Mouse (Mus musculus) kidney, adult 9 months (tissue): ENCODE results near the gene Entpd2.

Experiments
- DNase-seq: peaks from one replicate; pipeline ENCODE4 v3.0.0; 2022

Gene Entpd2

DNA sequence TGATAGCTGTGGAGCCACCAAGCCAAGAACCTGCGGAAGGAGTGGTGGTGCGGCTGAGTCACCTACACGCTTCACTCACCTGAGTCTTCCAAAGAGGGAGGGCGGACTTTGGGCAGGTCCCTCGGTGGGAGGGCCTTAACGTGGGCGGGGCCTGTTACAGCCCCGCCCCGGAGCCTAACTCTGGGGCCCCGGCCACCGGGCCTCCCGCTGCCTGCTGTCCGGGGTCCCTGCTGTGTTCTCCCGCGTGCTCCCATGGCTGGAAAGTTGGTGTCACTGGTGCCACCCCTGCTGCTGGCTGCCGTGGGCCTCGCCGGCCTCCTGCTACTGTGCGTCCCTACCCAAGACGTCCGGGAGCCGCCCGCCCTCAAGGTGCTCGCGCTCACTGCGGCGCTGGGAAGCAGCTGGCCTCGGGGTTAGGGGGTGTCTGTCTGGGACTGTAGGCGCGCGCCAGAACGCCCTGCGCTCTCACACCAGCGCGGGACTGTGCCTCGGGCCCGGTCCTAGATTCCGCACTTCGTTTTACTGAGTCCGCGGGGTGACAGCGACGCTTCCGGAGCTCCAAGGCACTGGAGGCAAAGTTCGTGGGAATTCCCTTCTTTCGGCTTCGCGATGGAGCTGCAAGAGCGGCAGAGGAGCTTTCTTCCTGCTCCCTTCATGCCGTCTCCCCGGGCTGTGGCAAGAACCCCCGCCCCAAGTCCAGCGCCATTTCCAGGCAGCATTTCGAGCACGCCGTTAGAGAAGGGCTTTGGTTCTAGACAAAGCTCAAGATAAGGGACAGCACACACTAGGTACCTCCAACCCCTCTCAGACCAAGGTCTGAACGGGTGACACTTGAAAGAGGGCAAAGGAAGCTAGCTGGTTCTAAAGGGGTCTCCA, at the start of gene Entpd2:
Gene Entpd2 (plus strand): TSS at position 154 of the 876 bp plus-strand sequence.
- DNase-seq, result peak; percentile 73

DNA sequence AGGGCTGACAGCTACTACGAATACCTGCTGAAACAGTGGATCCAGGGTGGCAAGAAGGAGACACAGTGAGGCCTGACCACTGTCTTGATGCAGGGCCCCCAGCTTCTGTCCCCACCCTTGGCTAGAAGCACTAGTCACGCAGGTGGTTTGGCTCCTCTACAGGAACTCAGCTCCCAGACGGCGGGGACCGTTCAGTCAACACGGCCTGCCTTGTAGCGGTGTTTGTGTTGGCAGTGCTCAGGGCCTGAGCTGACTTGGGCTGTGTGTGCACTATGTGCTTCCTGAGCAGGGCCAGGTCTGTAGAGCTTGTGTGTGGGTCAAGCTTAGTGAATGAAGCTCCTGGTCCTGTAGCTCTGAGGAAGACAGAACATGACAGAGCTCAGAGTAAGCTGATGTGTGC, 47.5 kb upstream of the Entpd2 start:
- no peak for DNase-seq

DNA sequence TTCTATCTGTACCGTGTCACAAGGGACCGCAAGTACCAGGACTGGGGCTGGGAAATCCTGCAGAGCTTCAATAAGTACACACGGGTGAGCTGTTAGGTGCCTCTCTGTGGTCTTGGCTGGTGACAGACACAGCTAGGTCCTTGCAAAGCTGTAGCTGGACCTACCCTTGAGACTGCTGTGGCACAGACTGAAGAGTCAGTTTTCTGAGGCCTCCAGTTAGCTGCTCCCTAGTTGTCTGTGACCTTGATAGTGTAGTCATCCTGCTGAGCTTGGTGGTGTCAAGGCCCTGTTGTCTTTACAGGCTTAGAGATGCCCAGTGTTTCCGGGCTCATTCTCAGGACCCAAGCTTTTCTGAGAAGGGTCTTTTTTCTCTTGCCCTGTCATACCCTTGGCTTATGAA, 46.2 kb upstream of the Entpd2 start:
- no peak for DNase-seq

DNA sequence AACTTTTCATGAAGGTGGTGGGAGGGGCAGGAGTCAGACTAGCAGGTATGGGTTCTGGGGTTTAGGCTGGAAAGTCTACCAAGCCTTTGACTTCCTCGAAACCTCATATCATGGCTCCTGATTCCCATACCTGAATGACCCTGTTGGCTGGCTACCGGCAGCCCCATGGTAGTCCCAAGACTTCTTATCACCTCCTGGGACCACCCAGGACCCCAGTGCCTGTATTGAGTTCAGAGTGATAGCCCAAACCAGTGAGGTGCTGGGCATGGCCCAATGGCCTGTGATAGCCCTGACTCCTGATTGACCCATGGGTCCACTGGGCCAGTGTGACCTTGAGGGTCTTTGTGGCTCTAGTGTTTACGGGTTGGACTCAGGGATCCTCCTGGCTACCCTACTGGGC, 45.0 kb upstream of the Entpd2 start:
- no peak for DNase-seq

DNA sequence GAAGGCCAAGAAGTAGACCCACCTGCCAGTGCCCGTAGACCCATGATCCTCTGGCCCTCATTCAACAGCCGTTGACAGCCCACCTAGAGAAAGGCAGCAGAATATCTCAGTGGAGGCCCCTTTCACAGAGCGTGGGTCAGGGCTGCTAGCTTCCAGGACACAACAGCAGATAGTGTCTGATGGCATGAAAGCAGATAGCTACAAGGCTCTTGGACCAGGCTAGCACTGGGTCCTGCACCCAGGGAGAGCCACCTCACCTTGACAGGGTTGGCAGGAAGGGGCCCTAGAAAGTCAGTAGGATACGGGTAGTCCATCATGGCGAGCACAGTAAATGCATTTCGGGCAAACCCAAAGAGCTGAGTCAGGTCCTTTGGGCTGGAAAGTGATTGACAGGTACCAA, 41.5 kb upstream of the Entpd2 start:
- no peak for DNase-seq

DNA sequence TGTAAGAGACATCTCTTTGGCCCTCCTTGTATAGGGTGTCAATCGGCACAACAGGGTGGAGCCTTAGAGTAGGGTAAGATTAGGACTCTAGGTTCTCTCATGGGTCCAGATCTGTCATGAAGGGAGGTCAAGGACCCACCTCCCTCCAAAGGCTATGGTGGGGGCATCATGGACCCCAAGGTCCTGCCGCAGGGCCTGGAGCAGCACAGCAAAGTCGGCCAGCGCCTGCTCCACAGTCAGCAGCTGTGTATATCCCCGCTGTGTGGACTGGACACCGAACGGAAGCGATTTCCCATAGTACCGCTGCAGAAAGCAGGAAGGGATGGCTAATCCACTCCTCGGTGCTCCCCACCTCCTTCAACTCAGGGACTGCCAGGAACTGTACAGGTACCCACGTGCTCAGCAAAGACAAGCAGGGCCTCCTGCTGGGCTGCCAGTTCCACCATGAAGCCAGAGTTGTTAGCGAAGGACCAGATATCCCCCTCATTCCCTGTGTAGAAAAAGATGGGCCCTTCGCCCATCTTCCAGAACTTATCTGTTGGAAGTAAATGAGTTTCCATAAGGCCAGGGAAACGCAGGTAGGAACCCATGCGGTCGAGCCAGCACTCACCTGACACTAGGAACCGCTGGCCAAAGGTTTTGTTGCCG, 40.1 kb upstream of the Entpd2 start:
- no peak for DNase-seq

DNA sequence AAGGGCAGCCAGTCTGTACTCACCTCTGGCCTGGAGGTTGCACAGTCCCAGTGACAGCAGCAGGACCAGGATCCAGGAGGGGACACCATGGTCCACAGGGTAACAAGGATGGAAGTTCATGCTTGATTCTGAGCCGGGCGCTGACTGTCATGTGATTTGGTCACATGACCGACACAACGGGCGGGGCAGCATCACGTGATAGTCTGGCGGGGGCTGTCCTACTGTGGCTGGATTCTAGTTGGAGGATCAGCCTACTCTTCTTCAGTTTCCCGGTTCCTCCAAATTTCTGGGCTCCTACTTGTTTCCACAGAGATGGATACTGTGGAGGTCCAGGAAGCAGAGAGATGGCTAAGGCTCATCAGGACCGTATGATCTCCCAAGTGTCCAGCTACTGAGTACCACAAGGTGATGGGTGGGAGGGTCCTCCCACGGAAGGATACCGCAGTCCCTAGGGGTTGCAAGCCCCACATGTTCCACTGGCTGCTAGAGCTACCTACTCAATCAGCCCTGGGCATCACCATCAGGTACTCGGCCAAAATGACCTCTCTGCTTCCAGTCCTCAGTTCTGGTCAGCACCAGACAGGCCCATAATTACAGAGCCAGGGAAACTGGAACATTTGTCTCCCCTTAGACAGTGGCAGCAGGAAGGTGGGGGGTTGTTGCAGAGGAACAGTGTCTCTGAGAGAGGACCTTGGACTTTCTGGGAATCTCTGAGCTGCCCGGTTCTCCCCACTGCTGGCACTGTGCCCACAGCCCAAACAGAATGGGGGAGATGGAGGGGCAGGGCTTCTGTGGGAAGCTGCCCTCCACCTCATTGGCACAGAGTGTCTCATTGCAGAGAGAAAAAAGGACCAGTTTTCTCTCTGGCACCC, 39.2 kb upstream of the Entpd2 start, which contains the start of gene Dpp7:
Gene Dpp7 (minus strand): TSS at position 152 of the 872 bp plus-strand sequence.
- peak; percentile 86 for DNase-seq

DNA sequence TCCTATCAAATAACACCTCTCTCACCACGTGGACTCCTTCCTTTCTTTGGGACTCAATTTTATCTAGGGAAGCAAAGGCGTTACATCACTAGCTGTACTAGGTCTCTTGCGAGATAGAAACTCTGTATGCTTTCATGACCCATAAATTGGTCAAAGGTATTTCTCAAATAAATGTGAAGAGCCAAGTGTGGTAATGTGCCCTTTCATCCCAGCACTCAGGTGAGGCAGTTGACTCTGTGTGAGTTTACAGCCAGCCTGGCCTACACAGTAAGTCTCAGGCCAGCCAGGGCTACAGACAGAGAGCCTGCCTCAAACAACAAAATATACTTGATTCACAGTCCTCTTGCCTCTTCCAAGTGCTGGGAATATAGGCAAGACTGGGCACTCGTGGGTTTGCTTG, 35.8 kb upstream of the Entpd2 start:
- no peak for DNase-seq

DNA sequence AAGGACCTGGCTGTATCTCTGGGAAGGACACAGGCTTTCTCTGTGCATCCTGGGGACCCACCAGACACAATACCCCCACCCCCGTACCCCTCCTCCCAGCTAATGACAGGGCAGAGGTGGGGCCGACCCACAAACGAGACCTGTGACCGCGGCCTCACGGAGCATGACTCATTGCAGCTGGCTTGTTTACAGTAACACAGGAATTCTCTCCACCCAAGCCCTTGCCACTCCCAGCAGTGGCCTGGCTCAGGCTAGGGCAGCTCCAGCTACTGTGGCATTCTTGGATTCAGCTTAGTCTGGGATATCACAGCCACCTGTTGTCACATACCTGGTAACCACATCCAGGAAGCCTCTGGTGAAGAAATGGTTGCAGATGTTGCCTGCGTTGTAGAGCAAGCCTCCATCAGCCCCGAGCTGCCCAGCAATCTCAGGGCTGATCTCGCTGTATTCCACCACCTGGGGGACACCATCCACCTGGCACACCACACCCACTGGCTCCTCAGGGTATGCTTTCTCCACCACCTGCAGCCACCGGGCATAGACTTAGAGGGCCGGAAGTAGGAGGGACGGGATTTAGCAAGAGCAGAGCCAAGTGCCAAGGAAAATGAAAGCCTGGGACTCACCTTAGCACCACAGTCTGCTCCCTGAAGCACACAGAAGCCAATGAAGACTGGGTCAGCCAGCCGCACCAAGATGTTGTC, 32.0 kb upstream of the Entpd2 start:
- no peak for DNase-seq

DNA sequence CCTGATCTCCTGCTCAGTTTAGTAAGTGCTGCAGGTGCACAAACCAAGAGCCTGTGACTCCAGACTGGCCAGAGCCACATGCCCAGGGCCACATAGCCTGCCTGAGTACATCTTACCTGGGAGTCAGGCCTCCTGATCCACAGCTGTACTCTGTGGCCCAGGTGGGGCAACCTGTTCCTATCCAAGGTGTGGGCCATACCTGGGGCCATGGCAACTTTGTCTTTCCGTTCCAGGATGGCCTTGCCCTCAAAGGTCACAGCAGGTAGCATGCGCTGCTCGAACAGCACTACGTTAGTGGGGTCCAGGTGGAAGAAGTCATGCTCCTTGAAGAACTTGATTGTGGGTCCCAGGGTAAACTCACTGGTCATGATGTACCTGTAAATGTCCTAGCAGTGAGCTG, 31.4 kb upstream of the Entpd2 start:
- no peak for DNase-seq

DNA sequence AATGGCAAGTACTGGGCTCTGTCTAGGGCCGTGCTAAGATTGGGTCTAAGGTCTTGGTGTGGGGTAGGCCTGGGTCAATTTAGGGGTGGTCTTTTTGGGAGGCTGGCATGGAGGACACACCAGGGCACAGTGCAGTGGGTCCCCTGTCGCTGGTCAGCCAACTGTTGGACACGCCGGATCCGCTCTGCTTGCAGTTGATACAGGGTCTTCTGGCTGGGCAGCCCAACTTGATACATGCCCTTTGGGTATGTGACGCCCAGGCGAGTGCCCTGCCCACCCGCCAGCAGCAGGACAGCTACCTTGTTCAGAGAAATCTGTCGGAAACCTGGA, 30.9 kb upstream of the Entpd2 start:
- DNase-seq, result no peak

DNA sequence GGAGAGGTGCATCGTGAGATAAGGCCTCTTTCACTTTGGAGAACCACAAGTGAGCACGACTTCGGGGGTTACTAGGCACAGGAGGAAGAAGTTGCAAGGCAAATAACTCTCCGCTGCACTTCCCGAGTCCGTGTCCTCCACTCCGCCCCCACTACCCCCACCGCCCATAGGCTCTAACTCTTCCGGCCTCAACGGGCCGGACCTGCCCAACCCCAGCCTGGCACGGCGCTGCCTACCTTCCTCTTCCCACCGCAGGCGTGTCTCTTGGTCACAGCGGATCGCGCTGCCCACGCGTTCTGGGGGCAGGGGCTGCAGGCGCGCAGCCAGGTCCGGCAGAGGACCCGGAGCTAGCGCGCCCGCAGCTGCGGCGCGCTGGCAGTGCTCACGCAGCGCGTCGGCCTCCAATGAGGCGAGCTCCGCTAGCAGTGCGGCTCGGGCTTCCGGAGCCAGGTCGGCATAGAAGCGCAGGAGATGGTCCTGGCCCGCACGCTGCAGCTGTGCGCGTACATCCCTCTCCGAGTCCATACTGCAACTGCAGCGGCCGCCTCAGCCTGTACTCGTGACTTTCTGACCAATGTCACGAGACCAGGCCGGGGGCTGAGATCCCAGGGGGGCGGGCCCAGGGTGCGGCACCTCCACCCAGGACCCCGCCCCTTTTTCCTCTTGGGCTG, 30.4 kb upstream of the Entpd2 start, which contains the start of gene Uap1l1:
Gene Uap1l1 (minus strand): TSS at position 592 of the 671 bp plus-strand sequence.
- DNase-seq, result peak; percentile 86

DNA sequence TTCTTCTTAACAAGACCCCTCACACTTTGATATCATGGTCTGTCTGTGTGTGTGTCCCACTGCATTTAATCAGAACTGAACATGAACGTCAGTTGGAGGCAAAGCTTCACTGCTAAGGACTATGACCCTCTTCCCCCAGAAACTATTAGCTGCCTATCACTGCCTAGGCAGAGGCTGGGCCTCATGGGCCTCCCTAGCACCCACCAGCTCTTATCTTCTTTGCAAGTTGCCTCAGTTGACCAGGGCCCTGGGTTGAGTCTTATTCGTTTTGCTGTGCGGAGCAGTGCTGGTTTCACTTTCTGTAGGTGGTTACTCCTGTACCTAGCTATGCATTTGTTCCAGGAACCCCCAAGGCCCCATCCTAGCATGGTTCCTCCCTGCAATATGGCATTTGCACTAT, 25.7 kb upstream of the Entpd2 start:
- no peak for DNase-seq

DNA sequence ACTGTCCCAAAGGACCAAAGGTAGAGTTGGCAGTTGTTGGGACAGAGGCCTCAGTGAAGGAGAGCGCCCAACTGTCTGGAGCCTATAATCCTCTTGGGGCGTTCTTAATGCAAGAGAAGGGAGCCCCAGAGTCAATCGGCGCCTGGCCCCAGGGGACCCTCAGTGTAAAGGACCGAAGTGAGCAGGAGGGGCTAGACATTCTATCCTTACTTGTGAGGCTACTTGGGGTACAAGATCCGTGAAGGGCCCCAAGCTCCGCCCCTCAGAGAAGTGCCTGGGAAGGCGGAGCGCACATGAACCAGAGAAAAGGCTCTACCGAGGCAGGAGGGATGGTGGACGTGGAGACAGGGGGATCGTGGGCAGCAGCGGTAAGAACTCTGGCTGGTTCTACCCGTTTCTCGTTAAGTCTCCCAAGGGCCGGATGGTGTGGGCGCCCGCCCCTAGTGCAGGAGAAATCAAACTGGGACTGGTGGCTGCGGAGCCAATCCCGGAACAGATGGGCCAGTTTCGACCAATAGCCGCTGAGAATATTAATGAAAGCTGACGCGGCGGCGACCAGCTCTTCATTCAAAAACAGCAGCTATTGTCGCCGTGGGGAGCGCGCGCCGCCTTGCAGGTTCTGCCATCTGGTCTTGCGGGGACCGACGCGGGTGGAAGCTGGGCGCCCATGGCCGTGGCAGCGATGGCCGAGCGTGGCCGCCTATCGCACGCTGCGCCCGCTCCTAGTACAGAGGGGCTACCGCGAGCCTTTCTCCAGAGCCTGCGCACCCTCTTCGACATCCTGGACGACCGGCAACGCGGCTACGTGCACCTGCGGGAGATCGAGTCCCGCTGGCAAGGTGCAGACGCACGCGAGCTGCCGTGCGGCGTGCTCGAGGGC, 23.7 kb upstream of the Entpd2 start, which contains the start of gene Sapcd2:
Gene Sapcd2 (plus strand): TSS at position 558 of the 880 bp plus-strand sequence.
- DNase-seq, result peak; percentile 87

DNA sequence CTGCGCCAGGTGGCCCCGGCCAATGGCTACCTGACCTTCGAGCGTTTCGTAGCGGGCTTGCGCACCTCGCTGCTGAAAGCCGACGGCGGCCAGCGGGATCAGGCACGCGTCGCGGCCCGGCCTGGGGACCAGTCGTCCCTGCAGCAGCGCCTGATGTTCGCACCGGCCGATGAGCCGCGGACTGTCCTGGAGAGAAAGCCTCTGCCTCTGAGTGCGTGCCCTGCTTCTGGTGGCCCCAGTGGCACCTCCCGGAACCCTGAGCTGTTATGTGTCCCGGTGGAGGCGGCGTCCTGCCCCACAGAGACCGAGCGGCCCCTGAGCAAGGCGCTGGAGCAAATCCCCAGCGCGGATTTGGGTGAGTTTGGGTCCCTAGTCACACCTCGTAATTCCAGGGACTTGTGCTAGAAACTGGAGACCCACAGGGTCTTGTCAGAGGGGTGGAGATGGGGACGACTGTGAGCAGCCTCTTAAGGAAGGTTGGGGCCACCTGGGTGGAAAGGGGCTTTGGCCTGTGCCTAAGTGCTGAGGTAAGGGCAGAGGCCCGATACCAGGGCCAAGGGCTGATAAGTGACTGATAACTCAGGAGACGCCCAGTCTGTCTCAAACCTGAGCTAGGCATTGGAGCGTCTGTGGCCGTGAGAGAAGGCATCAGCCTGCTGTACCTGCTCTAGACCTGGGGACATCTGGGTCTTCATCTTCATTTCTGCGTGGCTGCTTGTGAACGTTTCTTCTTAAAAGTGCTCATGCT, 22.9 kb upstream of the Entpd2 start:
- DNase-seq, result no peak

DNA sequence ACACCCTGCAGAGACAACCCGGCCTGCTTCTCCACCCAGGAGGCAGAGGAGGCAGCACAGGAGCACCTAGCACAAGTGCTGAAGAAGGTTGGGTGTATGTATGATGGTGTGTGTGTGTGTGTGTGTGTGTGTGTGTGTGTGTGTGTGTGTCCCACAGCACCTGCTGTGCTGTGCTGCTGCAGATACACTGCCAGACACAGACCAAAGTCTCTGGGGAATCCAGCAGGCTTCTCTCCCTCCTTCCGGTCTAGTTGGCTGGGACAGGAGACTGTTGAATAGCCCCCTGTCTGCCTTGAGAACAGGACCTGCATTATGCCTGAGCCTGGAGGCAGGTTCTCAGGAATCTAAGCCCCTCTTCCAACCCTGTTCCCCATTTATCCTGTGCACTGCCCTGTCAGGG, 22.2 kb upstream of the Entpd2 start:
- no peak for DNase-seq

DNA sequence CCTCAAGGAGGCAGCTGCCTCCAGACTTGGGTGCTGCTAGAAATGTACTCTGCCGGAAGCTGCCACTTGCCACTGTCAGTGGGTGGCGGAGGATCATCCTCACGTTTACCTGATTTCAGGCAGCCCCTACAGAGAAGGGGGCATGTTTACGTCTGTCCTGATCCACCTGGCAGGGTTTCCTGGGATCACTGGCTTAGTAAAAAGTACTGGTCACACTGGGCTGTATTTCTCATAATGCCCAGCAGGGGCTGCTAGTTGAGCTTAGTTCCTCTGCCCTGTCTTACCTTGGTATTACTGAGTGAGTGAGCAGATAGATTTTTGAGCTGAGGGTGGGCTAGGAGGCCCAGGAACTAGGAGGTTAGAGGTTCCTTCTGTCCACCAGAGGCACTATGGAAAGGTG, 19.1 kb upstream of the Entpd2 start:
- peak; percentile 68 for DNase-seq

DNA sequence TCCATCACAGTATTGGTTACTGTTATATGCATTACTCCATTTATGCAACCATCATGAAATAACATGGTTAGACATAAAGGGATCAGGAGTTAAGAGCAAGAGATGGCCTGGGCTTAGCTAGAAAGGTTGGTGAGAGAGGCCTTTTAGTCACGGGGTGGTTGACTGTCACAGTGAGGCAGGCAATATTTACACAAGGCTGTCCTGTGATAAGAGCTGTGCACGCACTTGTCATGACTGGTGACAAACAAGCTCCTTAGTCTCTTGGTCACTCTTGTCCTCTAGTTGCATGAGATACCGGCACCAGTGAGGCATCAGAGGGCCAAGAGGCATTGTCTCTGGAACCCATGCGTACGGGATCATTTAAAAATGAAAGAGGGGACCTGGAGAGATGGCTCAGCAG, 11.2 kb upstream of the Entpd2 start:
- DNase-seq, result no peak

DNA sequence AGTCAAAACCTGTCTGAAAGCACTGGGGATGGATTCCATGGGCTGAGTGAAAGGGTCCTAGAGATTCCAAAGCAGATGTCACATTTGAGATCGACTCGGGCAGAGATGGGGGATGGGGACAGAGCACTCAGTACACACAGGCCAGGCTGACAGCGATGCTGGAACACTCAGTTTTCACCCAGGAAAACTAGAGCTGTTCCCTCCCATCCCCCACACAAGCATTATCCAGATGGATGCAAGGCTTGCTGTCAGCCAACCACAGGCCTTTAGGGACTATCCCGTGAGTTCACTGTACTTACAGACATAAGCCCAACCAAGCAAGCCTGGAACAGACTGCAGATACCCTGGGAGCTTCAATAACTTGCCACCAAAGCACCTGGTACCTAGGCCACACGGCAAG, 4.4 kb upstream of the Entpd2 start:
- DNase-seq, result no peak
